11 mouse cellular contexts compared by ENCODE assay signal in the genomic region with DNA sequence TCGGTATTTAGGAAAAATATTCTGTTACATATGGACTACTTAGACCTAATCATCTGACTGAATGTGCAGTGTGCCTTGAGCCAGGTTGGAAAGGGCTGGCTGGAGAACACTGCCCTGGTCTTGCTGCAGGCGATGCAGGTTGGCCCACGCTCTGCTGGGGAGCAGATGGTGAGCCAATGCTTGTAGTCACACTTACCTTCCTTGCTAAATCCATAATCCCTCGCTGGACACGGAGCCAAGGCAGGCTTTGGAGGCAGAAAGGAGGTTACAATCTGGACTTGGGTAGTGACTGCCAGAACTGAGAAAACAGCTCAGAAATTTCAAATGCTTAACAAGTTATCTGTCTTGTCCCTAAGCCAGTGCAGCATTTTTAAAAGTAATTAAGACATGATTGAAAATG.
DNase-seq lines count a peak whose midpoint lies in the region; ATAC-seq and TF ChIP-seq lines count a peak whose summit lies in the region.
"Had no signal": no experiment of that assay in that cellular context is flagged by ENCODE, and none has a peak within 500 bp of the region (broad histone marks: within the 10 kb centered on the region; RNA-seq: fewer than 3 reads in every experiment).

No protein-coding gene starts in this region.

- peak; percentile 86 for ATAC-seq in forebrain, postnatal 0 days
- no peak for ATAC-seq in liver, postnatal 0 days
- no peak for ATAC-seq in kidney, embryonic 14.5 days (ENCODE audit: low FRiP score, low TSS enrichment)
- ATAC-seq: lung, postnatal 0 days had no signal

- no peaks in the 10 kb centered on the region for H3K9me3 ChIP-seq in forebrain, postnatal 0 days (ENCODE audit: low read length)
- H3K9me3 ChIP-seq in liver, postnatal 0 days (ENCODE audit: low read length) = no peaks in the 10 kb centered on the region
- H3K9me3 ChIP-seq in kidney, embryonic 14.5 days (ENCODE audit: control insufficient read depth, low read length) = no peaks in the 10 kb centered on the region

- peak overlapping the region; percentile 26; the same call in 1 of the 2 replicates for H3K9ac ChIP-seq in forebrain, postnatal 0 days
- no peak overlapping the region for H3K9ac ChIP-seq in liver, postnatal 0 days (replicated peaks)
- no peak overlapping the region for H3K9ac ChIP-seq in kidney, embryonic 14.5 days (ENCODE audit: low read depth, low read length)

- peak; percentile 13 for DNase-seq in adrenal gland, postnatal 25 days
- DNase-seq in adrenal gland, adult (ENCODE audit: inconsistent age in 2 of 2, low spot score in 1 of 2) = no peak
- DNase-seq in forebrain, postnatal 0 days = peak; percentile 86
- DNase-seq in layer of hippocampus, postnatal 14 days (ENCODE audit: low spot score in 2 of 2) = peak; percentile 62 to 86
- peak; percentile 63 for DNase-seq in retina, postnatal 7 days (ENCODE audit: low read depth, low spot score)
- no peak for DNase-seq in testis, postnatal 10 days (ENCODE audit: low spot score)
- DNase-seq in liver, postnatal 0 days = no peak
- DNase-seq: kidney, adult 18-20 months; spleen, adult 18-20 months had no signal

- no peak for TF ChIP-seq EP300 in liver, postnatal 0 days (IDR thresholded peaks at IDR 0.05; ENCODE audit: low read depth)

- H3K27ac ChIP-seq in forebrain, postnatal 0 days (ENCODE audit: low read depth, low read length) = peak overlapping the region; percentile 82
- no peak overlapping the region for H3K27ac ChIP-seq in liver, postnatal 0 days (ENCODE audit: low read depth)
- no peak overlapping the region for H3K27ac ChIP-seq in kidney, embryonic 14.5 days (ENCODE audit: low read depth, low read length)

- H3K4me3 ChIP-seq in forebrain, postnatal 0 days (ENCODE audit: low read depth, low read length) = no peak overlapping the region
- no peak overlapping the region for H3K4me3 ChIP-seq in liver, postnatal 0 days (ENCODE audit: low read depth, low read length)
- H3K4me3 ChIP-seq in kidney, embryonic 14.5 days (ENCODE audit: low read length) = no peak overlapping the region

- no peaks in the 10 kb centered on the region for H3K27me3 ChIP-seq in forebrain, postnatal 0 days (ENCODE audit: insufficient read depth, low read length)
- H3K27me3 ChIP-seq in liver, postnatal 0 days (ENCODE audit: insufficient read depth, low read length) = no peaks in the 10 kb centered on the region
- H3K27me3 ChIP-seq in kidney, embryonic 14.5 days (ENCODE audit: control insufficient read depth, insufficient read depth, low read length) = no peaks in the 10 kb centered on the region

- WGBS in forebrain, postnatal 0 days = 37% methylated on average over 5 of the region's 5 CpGs
- WGBS in liver, postnatal 0 days (ENCODE audit: insufficient replicate concordance) = 72% methylated on average over 5 of the region's 5 CpGs
- 74% methylated on average over 5 of the region's 5 CpGs for WGBS in kidney, embryonic 14.5 days

- no peak overlapping the region for H3K4me2 ChIP-seq in forebrain, postnatal 0 days (ENCODE audit: low read depth)
- H3K4me2 ChIP-seq in liver, postnatal 0 days (ENCODE audit: low read depth, low read length) = no peak overlapping the region
- no peak overlapping the region for H3K4me2 ChIP-seq in kidney, embryonic 14.5 days (replicated peaks; ENCODE audit: low read depth, low read length)

- H3K4me1 ChIP-seq in forebrain, postnatal 0 days (ENCODE audit: insufficient read depth) = 0 out of 2 replicates have a peak, but pooled peaks cover 8% of the 10 kb centered on the region
- H3K4me1 ChIP-seq in liver, postnatal 0 days (ENCODE audit: insufficient read depth) = no peaks in the 10 kb centered on the region
- H3K4me1 ChIP-seq in kidney, embryonic 14.5 days (ENCODE audit: control insufficient read depth, insufficient read depth, low read length) = no peaks in the 10 kb centered on the region

- H3K36me3 ChIP-seq in forebrain, postnatal 0 days (ENCODE audit: insufficient read depth) = no peaks in the 10 kb centered on the region
- H3K36me3 ChIP-seq in liver, postnatal 0 days (replicated peaks; ENCODE audit: insufficient read depth, low read length) = no peaks in the 10 kb centered on the region
- no peaks in the 10 kb centered on the region for H3K36me3 ChIP-seq in kidney, embryonic 14.5 days (ENCODE audit: control insufficient read depth, insufficient read depth, low read length)

- no peak for TF ChIP-seq CTCF in forebrain, postnatal 0 days (IDR thresholded peaks at IDR 0.05; ENCODE audit: low read depth)
- TF ChIP-seq CTCF in liver, postnatal 0 days (IDR thresholded peaks at IDR 0.05; ENCODE audit: low read depth) = no peak

Comparison
In these comparisons a context has a peak if more than half of its experiments do, and no peak if none do; other contexts are left out.
1. DNase-seq: peak in adrenal gland, postnatal 25 days (single experiment), forebrain, postnatal 0 days (single experiment), layer of hippocampus, postnatal 14 days (2 of 2) and retina, postnatal 7 days (single experiment); none in adrenal gland, adult (0 of 2), testis, postnatal 10 days (single experiment) and liver, postnatal 0 days (single experiment).